Mouse (Mus musculus): ENCODE results near the gene Znrf3. TPM values are rescaled to one million over a fixed set of nuclear protein-coding genes. Genes with fewer than 3 reads are reported as not detected.

Gene Znrf3
- polyA plus RNA-seq, 1 experiment from 2014 or later = 4.9 TPM

- H3K27ac ChIP-seq (ENCODE audit: low read depth, low read length) = no peak overlapping the region
- H3K4me2 ChIP-seq (ENCODE audit: low read length) = no peak overlapping the region
- H3K4me3 ChIP-seq (ENCODE audit: low read depth, low read length) = no peak overlapping the region
- H3K36me3 ChIP-seq (ENCODE audit: control insufficient read depth, insufficient read depth, low read length) = 0 out of 2 replicates have a peak, but pooled peaks cover 5% of the 10 kb centered on the region
- no peaks in the 10 kb centered on the region for H3K27me3 ChIP-seq (replicated peaks; ENCODE audit: control insufficient read depth, insufficient read depth, low read length)
- no peaks in the 10 kb centered on the region for H3K9me3 ChIP-seq (replicated peaks; ENCODE audit: control insufficient read depth, low read length)
- peak; percentile 37; the same call in 1 of the 2 replicates for ATAC-seq
- peak; percentile 20 for DNase-seq (ENCODE audit: low spot score)
- peaks cover 8% of the 10 kb centered on the region for H3K4me1 ChIP-seq (ENCODE audit: control insufficient read depth, insufficient read depth, low read length)
- 8% methylated on average over 10 of the region's 10 CpGs for WGBS
- no peak overlapping the region for H3K9ac ChIP-seq (ENCODE audit: low read length)
Observed at GRCm38 (mm10) chr11:5239706-5240690, 204.6 kb downstream of the Znrf3 start.

Other genes with a start within 250 kb of the Znrf3 start
- gene Kremen1, start 183.3 kb downstream of the Znrf3 start, polyA plus RNA-seq (2014; fragmentation: Nextera tagmentation; extraction: Ambion mirVana) = 2.6 and 3.3 TPM in 2 replicates
- 124 and 145 TPM in 2 replicates for gene Xbp1, start 75.8 kb upstream of the Znrf3 start, polyA plus RNA-seq (2014; fragmentation: Nextera tagmentation; extraction: Ambion mirVana)
- 13.1 and 14.8 TPM in 2 replicates for gene Ccdc117, start 97.3 kb upstream of the Znrf3 start, polyA plus RNA-seq (2014; fragmentation: Nextera tagmentation; extraction: Ambion mirVana)
- not detected in 2 replicates for gene Ankrd36, start 124.8 kb upstream of the Znrf3 start, polyA plus RNA-seq (2014; fragmentation: Nextera tagmentation; extraction: Ambion mirVana)

Measured in forebrain, embryonic 14.5 days (tissue).